Mouse (Mus musculus) thymus, adult 2 months (tissue): ENCODE data around the gene Eef1akmt1. TPM values are rescaled to one million over a fixed set of nuclear protein-coding genes. Genes with fewer than 3 reads are reported as not detected.

Experiments used
- DNase-seq: peaks from one replicate; pipeline ENCODE4 v3.0.0; 2021
- H3K27ac ChIP-seq: fragments of 200-500 bp; 2 replicates; pipeline ENCODE4 v1.5.1; 2012; ENCODE audit warnings: low read length, control low read depth; ENCODE audit not compliant: control insufficient read depth, insufficient read depth
- H3K27me3 ChIP-seq: fragments of 200-500 bp; 2 replicates; pipeline ENCODE4 v1.6.1; 2012; ENCODE audit warnings: mild to moderate bottlenecking, low read length, moderate library complexity, mixed read lengths; ENCODE audit not compliant: control insufficient read depth, insufficient read depth
- H3K36me3 ChIP-seq: fragments of 200-500 bp; 2 replicates; pipeline ENCODE4 v1.6.1; 2012; ENCODE audit warnings: mild to moderate bottlenecking, low read length, moderate library complexity; ENCODE audit not compliant: control insufficient read depth, insufficient read depth
- H3K4me1 ChIP-seq: fragments of 200-500 bp; replicated peaks from 2 replicates; pipeline ENCODE4 v1.6.1; 2012; ENCODE audit warnings: low read length; ENCODE audit not compliant: control insufficient read depth, insufficient read depth
- H3K4me3 ChIP-seq: fragments of 200-500 bp; 2 replicates; pipeline ENCODE4 v1.5.1; 2012; ENCODE audit warnings: mild to moderate bottlenecking, low read length, control low read depth, moderate library complexity; ENCODE audit not compliant: control insufficient read depth, insufficient read depth
- CTCF ChIP-seq: fragments of 200-500 bp; IDR thresholded peaks from 2 replicates; pipeline ENCODE4 v1.5.1; 2012; ENCODE audit warnings: mild to moderate bottlenecking, control low read depth, low read length, moderate library complexity, borderline replicate concordance; ENCODE audit not compliant: control insufficient read depth, poor library complexity, insufficient read depth; ENCODE audit errors: extremely low read depth
- POLR2A ChIP-seq: fragments of 200-500 bp; IDR thresholded peaks from 2 replicates; pipeline ENCODE4 v1.6.1; 2012; ENCODE audit warnings: mild to moderate bottlenecking, low read length, control low read depth, moderate library complexity; ENCODE audit not compliant: control insufficient read depth, poor library complexity, insufficient read depth; ENCODE audit errors: extremely low read depth
- WGBS: fragments of 180-500 bp; shearing (Covaris S2); methylation state at CpG from one replicate; pipeline ENCODE4 v1.1.7; 2018; 5-methylcytosine and 5-hydroxymethylcytosine counted together
- polyA plus RNA-seq: library from polyadenylated mRNA; depleted of rRNA; stranded (reverse); fragments of >200 nt; gene quantifications from 2 replicates; pipeline ENCODE4 v1.2.3, GENCODE M21; 2012; rRNA removed

Eef1akmt1 gene
- polyA plus RNA-seq: 20.6 and 24.0 TPM in 2 replicates

- Histone ChIP-seq H3K4me1 (no peaks in the 10 kb centered on the region; the same call in 1 of the 2 replicates), H3K27me3 (no peaks in the 10 kb centered on the region), H3K36me3 (no peaks in the 10 kb centered on the region), H3K27ac (no peak within 1 kb of the TSS; the same call in 1 of the 2 replicates), H3K4me3 (peak within 1 kb of the TSS; percentile 60)
- TF ChIP-seq POLR2A (peak; percentile 90), CTCF (peak; percentile 66; the same call in 1 of the 2 replicates)
- DNase-seq: peak; percentile 96
- WGBS: 2% methylated on average over 35 of the region's 35 CpGs
Measured at GRCm38 (mm10) chr14:57571155-57572133, at the start of gene Eef1akmt1. Gene Eef1akmt1 (minus strand): TSS chr14:57571612.

GRCm38 (mm10) chr14:57620598-57621236 is 49.3 kb upstream of the Eef1akmt1 start:
- Histone ChIP-seq H3K36me3 (peaks cover 20% of the 10 kb centered on the region), H3K27ac (no peak overlapping the region), H3K4me1 (peaks cover 3% of the 10 kb centered on the region), H3K27me3 (no peaks in the 10 kb centered on the region), H3K4me3 (no peak overlapping the region)
- TF ChIP-seq POLR2A (no peak), CTCF (no peak)
- no peak for DNase-seq
- WGBS: 79% methylated on average over 4 of the region's 4 CpGs

- 67% methylated on average over 2 of the region's 2 CpGs for WGBS
- H3K4me3 ChIP-seq: no peak overlapping the region
- H3K36me3 ChIP-seq: peaks cover 15% of the 10 kb centered on the region
- H3K27ac ChIP-seq: no peak overlapping the region
- peaks cover 3% of the 10 kb centered on the region for H3K4me1 ChIP-seq
- DNase-seq: no peak
- TF ChIP-seq POLR2A (no peak), CTCF (no peak)
- H3K27me3 ChIP-seq: no peaks in the 10 kb centered on the region
Measured at GRCm38 (mm10) chr14:57619487-57619886, 48.1 kb upstream of the Eef1akmt1 start.

GRCm38 (mm10) chr14:57617675-57618074 is 46.3 kb upstream of the Eef1akmt1 start:
- whole genome bisulfite sequencing: 95% methylated on average over 1 of the region's 1 CpGs
- Histone ChIP-seq H3K27ac (no peak overlapping the region), H3K36me3 (peaks cover 2% of the 10 kb centered on the region; the same call in 1 of the 2 replicates), H3K27me3 (no peaks in the 10 kb centered on the region), H3K4me1 (peaks cover 3% of the 10 kb centered on the region), H3K4me3 (no peak overlapping the region)
- TF ChIP-seq POLR2A: no peak
- no peak for DNase-seq

GRCm38 (mm10) chr14:57616339-57616965 is 45.0 kb upstream of the Eef1akmt1 start:
- Histone ChIP-seq H3K27ac (no peak overlapping the region), H3K36me3 (peaks cover 4% of the 10 kb centered on the region; the same call in 1 of the 2 replicates), H3K4me1 (peaks cover 3% of the 10 kb centered on the region), H3K4me3 (no peak overlapping the region), H3K27me3 (no peaks in the 10 kb centered on the region)
- TF ChIP-seq CTCF: no peak
- no peak for TF ChIP-seq POLR2A
- DNase-seq: no peak
- 24% methylated on average over 6 of the region's 6 CpGs for WGBS

GRCm38 (mm10) chr14:57615828-57616227 is 44.4 kb upstream of the Eef1akmt1 start:
- DNase-seq: no peak
- TF ChIP-seq POLR2A (no peak), CTCF (no peak)
- H3K4me1 ChIP-seq: peaks cover 3% of the 10 kb centered on the region
- WGBS: 96% methylated on average over 6 of the region's 6 CpGs
- peaks cover 6% of the 10 kb centered on the region; the same call in 1 of the 2 replicates for H3K36me3 ChIP-seq
- no peaks in the 10 kb centered on the region for H3K27me3 ChIP-seq
- no peak overlapping the region for H3K4me3 ChIP-seq
- H3K27ac ChIP-seq: peak overlapping the region; percentile 4; the same call in 1 of the 2 replicates
